Mouse (Mus musculus) layer of hippocampus, postnatal 36 days (tissue): ENCODE measurements around the gene Gpr182. TPM values are rescaled to one million over a fixed set of nuclear protein-coding genes. Genes with fewer than 3 reads are reported as not detected.
"Not testable (repeated sequence)": the region's sequence is repeated elsewhere in the genome, so short reads cannot be mapped to it uniquely, and the experiment has no call there.

Experiments used
- DNase-seq, 2 experiments: peaks; one replicate each; pipeline ENCODE4 v3.0.0; 2022
- total RNA-seq, 2 experiments: library from RNA; stranded (reverse); gene quantifications; 2 replicates each; pipeline ENCODE4 v1.2.3; 2021

The Gpr182 gene
- 1 to 10 TPM; 1.2 to 1.3 TPM for total RNA-seq

DNA sequence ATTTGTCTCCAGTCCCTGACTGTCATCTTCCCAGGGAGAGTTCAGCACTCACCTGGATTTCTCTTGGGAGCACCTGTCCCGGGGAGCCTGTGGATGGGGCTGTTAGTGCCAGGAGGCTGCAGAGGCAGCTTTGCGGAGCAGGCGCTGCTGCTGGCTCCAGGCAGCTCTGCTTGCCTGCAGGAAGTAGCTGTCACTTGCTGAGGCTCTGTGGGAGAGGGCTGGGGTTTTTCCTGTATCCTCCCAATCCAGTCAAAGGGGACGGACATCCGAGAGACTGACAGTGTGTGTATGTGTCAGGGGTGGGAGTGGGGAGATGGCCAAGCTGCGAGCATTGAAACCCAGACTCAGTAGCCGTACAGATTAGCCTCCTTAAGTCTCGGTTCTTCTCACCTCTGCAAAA, at the start of gene Gpr182:
TSS of gene Gpr182 (minus strand) at position 185 of the 400 bp plus-strand sequence.
- DNase-seq: no peak

DNA sequence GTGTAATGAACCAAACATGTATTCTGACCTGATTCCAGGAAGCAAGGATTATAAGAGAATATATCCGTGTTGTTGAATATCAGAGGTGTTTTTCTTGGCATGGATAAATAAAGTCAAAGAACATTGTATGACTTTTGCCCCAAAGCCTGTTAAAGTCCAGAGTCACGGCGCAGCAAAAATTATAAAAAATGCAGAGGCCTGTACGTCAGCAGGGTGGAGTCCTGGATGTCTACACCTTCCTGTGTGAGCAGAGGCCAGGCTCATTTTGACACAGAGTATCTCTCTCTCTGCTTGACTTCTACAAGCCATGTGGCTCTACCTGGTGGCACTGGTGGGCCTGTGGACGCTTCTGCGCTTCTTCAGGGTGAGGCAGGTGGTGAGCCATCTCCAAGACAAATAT, 49.4 kb upstream of the Gpr182 start, which contains the start of gene Rdh16:
TSS of gene Rdh16 (plus strand) at position 262 of the 400 bp plus-strand sequence.
- no peak for DNase-seq

DNA sequence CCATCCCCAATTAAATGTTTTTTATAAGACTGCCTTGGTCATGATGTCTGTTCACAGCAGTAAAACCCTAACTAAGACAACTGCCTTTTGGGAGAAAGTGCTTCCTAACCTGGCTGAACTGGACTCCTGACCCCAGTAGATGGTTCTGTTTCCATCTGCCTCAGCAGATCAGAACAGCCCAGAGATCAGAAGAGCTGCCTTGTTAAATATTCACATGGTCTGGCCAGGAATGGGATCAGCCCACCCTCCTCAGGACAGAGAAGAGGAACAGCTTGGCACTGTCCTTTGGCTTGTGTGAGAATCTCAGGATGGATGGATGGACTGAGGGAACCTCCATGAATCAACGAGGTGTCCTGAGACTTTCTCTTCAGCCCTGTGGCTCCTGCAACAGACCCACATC, 47.8 kb upstream of the Gpr182 start:
- DNase-seq: no peak

DNA sequence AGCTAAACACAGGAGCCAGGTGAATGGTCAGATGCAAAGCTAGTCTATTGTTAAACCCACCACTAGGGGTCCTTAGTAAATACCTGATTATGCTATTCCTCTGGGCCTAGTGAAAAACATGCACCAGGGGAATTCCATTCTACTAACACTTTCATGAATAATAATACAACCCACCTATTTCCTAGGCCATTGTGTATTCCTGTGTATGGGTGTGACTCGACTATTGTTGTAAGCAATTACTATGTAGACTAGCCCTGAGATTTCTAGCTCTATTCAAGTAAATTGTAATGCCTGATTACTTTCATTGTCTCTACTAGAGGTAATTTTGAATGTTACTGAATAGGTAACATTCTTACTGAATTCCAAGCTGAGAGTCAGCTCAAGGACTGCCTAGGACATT, 33.9 kb upstream of the Gpr182 start:
- DNase-seq: not testable (repeated sequence)

DNA sequence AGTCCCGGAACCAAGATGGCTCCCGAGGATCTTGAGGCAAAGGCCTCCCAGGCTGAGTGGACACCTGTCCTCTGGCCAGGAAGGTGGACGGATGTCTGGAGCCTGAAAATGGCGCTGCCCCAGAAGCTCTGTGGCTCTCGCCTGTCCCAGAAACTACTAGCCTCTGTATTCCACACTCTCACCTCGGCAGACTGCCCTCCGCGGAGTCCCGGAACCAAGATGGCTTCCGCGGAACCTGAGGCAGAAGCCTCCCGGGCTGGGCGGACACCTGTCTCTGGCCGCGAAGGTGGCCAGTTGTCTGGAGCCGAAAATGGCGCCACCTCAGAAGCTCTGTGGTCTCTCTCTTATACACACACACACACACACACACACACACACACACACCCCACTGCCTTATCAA, 30.8 kb upstream of the Gpr182 start:
- not testable (repeated sequence) for DNase-seq

DNA sequence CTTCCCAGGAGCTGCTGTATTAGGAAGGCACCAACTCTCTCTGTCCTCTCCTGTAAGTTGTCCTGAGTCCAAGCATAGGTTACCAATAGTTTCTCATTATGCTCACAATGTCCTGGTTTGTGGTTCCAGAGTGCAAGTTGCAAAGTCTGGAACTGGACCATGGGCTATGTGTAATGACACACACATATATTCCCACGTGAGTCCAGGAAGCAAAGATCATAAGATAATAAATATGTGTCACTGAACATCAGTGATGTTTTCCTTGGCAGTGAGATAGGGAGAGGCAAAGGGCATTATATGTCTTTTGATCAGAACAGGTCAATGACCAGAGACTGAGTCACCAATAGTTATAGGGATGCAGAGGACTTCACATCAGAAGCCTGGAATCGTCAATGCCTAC, 24.5 kb upstream of the Gpr182 start, which contains the start of gene Rdh9:
TSS of gene Rdh9 (plus strand) at position 376 of the 400 bp plus-strand sequence.
- no peak for DNase-seq

DNA sequence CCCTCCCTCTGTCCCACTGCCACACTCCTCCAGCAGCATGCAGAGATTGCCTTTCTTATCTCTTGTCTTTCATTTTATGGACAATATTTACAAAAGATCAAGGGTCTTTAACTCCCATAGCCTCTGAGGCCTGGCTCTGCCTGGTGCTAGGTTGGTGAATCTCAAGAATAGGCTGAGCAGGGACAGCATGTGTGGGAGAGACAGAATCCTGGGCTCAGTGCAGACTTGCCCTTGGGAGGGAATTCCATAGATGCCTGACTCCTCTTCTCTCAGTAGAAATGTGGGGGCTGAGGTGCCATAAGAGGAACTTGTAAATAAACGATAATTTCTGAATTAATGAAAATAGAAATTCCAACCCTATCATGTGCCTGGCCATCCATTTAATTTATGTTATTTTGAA, 15.0 kb upstream of the Gpr182 start:
- no peak for DNase-seq

DNA sequence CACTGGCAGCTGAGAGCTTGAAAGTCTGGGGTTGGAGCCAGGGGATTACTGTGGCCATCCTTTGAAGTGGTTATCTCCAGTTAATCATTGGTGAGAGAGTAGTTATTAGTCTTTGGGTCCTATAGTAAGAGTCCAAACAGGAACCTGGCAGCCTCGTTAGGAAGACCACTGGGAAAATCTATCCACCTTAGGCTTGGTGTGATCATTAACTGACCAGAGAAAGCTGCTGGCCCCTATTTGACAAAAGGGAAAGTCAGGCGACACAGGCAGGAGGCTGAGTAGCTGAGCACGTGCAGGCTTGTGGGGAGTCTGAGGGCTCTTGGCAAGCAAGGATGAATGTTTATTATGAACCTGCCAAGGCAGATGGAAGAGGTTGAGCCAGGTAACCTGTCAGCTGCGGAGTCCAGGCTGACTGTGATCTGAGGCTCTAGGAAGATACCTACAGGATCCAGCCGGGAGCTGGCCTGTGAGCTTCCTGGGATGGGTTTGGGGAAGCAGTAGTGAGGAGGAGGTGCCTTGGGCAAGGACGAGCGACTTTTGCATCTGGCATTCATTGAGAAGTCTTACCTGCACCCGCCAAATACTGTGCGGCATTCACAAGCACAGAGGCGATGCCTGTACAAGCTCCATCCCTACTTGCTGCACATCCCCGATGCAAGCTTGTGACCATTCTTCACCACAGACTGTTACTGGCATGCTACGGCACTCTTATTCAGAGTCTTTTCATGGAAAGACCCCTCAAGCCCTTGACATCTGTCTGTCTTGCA, 12.6 kb upstream of the Gpr182 start:
- no peak for DNase-seq

DNA sequence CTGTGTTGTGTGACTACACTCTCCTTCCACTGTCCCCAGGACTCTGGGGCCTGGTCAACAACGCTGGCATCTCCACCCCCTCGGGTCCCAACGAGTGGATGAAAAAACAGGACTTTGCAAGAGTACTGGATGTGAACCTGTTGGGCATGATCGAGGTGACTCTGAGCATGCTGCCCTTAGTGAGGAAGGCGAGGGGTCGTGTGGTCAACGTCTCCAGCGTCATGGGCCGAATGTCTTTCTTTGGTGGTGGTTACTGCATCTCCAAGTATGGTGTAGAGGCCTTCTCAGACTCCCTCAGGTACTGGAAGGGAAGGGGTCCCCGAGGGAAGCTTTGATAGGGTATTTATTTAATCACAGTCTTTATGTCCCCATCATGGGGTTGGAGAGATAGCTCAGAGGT, 11.4 kb upstream of the Gpr182 start:
- not testable (repeated sequence) for DNase-seq

DNA sequence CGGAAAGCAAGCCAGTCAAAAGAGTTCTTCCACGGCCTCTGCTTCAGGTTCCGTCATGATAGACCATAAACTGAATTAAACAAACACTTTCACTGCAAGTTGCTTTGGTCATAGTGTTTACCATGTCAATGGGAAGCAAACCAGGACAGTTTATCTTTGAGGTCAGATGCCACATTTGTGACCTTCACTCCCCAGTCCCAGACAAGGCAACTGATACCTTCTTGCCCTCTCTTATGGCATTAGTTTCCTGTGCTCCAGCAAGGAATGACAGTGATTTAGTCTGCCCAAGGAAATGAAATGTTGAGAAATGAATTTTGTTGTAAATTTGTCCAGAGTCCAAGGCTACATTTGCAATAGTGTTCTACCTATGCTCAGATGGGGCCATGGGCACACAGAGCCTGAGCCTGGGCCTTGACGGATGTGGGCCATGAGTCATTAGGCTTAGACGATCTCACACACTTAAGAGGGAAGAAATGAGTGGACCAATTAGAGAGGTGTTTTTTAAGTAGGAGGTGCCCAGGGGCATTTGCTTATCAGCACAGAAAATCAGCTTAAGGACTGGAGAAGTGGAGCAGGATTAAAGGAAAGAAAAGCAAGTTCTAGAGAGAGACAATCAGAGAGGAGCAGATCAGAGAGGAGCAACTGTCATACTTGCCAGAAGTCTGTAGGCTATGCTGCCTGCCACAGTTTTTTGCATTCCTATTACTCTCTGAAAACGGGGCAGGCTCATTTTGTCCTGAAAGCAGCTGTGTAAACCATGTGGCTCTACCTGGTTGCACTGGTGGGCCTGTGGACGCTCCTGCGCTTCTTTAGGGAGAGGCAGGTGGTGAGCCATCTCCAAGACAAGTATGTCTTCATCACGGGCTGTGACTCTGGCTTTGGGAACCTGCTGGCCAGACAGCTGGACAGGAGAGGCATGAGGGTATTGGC, 7.9 kb upstream of the Gpr182 start, which contains the start of the genes Rdh1 and Rdh16f1:
TSS of gene Rdh1 (plus strand) at position 541 of the 930 bp plus-strand sequence.
TSS of gene Rdh16f1 (plus strand) at position 607 of the 930 bp plus-strand sequence.
- DNase-seq: no peak

DNA sequence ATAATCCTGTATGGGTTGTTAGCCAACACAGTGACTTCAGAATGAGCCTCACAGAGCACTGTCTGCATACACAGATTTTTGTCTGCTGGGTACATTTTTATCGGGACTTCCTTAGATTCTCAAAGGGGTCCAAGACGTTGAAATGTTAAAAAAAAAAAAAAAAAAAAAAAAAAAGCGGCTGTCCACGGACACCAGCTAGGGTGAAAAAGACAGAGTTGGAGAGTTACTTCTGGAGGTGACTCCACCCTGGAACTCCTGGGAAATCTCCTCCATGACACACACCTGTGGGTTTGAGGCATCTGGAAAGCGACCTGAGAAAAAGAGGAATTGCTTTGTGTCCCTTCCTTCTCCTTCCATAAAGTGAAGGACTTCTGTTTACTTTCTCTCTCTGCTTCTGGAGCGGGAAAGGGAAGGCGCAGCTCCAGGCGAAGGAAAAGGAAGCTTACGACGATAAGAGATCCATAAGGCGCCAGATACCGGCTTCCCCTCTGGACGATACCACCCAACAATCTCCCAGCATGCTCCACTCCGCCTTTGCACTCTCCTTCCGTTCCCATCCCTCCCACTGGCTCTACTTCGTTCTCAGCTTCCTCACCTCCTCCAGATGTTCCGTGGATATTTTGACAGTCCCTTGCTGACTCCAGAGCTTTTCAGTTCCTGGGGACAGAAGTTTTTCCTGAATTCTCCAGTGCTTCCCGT, 4.4 kb upstream of the Gpr182 start:
- DNase-seq: no peak

DNA sequence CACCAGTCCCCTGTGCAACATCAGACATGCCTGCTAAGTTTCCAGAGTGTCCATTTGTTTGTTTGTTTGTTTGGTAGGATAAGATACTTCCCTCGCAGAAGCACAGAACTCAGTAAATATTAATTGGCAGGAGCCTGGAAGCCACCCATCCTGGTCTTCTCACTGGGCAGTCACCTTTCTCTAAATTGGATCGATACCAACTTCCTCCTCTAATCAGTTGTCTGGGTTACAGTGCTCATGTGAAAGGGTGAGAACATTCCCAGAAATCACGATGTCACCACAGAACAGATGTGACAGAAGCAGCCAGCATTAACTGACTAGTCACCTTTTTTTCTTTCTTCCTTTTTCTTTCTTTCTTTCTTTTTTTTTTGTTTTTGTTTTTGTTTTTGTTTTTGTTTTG, 3.7 kb upstream of the Gpr182 start:
- DNase-seq: no peak

DNA sequence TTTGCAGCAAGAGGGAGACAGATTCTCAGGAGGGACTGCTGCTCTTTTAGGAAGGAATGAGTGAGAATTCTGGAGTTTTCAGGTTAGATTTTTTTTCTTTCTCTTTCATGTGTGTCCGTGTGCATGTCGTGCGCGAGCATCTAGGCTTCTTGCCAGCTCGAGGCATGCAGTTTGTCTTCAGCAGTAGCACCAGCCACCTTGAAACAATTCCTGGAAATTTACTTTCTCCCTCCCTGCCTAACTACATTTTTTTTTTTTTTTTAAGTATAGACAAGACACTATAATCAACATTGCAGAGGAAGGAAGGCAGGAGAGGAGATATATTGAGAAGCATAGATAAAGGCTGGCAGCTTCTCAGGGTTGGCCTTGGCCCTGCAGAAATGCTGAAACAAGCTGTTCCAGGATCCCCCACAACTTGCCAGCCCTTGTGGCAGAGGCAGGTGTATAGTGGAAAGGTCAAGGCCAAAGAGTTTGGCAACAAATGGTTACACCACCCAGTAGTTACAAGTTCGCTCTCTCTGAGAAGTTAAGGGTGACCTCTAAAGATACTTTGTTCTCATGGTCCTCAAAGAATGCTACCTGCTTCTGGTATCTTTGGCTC, 3.1 kb upstream of the Gpr182 start:
- DNase-seq: no peak

DNA sequence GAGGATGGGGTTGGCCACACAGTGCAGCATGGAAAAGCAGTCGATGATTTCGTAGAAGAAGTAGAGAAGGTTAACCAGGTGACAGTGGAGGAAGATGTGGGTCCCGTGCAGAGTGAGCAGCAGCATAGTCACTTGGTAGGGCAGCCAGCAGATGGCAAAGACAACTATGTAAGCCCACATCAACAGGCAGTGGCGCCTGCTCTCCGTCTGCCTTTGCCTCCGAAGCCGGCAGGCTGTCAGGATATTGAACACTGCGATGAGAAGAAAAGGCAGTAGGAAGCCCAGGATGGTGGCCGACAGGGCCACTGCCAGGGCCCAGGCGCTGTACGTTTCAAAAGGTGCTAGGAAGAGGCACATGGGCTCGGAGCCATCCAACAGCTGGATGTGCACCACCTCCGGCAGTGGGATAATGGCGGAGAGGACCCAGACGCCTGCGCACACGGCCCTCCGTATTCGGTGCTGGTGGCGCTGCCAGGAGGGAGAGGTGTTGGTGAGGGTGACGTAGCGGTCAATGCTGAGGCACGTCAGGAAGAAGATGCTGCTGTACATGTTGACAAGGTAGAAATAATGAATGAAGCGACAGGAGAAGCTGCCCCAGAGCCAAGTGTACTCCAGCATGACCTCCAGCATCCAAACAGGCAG, 1.3 kb downstream of the Gpr182 start:
- peak in 1 of 2 experiments; percentile 36 for DNase-seq

DNA sequence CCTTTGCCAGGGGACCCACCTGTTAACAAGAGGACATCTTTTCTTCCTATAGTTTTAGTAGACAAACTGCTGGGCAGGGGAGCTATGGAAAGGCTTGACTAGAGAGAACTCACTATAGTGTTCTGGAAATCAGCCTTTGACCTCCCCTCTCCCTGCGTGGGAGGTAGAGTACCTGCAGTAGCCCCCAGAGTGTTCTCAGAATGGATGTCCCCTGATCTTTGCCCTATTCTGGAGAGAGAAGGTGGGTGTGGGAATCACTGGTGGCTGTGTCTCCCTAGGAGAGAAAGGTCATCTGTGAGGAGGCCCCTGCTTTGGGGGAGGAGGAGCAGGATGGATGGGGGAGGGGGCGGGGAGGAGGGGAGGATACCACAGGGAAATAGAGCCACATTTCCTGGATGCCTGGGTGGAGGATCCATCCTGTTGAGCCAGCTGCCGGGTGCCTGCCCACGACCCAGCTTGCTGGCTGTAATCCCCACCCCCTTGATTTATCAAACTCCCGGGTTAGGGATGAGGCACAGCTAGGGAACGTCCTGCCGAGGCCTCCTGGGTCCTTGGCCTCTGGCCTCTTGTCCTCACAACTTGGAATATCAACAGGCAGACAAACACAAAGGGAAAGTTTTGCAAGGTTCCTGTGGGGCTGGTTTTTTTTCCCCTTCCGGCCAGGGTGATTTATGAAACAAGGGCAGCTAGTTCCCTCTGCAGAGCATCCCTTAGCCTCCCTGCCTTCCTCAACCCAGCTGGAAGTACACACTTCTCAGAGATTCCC, 2.5 kb downstream of the Gpr182 start:
- DNase-seq: no peak

DNA sequence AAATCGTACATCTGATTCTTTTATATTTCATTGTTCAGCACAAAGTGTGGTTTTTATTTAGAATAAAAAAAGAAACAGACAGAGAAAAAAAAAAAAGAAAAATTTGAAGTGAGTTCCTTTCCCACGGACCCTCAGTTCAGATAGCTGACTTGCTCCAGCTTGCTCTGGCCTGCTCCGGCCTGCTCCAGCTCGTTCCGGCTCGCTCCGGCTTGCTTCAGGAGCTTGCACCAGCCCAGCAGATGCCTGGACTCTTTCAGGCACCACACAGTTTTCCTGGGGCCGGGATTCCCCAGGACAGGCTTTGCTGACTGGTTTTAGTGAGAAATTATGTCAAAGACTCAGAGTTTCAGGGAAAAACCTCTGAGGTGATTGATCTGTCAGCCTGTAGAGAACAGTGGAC, 4.3 kb downstream of the Gpr182 start:
- no peak for DNase-seq

DNA sequence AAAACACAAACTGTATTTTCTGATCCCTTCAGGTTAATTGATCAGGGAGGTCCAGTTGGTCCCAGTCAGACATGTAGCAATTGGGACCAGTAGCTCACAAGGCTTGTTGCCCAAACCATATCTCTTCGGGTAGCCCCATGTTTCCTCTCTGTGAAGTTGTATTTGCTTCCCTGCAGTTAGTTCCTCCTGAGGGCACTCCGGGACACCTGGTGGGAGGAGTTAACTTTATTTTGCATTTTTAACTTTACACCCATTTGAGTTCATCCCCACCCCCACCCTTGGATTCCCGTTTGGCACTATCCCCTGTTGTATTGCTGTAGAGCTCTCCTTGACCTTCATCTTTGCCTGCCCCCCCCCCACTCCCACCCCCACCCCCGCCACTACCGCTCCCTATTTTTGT, 5.6 kb downstream of the Gpr182 start:
- DNase-seq: no peak

DNA sequence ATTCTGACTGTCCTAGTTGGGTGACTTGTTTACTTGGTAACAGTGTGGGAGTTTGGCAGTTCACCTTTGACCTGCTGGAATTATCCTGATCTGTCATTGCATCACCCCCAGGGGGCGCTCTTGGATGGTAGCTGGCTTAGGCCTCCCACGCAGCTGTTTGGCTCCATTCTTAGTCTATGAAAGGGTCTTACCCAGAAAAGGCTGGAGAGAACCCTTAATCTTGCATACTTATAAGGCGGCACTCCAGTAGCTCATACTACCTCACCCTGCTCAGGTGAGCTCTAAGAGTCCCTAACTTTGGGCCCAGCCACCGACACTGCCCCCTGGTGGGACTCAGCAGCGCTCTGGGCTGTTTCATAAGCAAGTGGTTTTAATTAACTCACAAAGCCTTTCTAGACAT, 6.9 kb downstream of the Gpr182 start:
- DNase-seq: no peak

DNA sequence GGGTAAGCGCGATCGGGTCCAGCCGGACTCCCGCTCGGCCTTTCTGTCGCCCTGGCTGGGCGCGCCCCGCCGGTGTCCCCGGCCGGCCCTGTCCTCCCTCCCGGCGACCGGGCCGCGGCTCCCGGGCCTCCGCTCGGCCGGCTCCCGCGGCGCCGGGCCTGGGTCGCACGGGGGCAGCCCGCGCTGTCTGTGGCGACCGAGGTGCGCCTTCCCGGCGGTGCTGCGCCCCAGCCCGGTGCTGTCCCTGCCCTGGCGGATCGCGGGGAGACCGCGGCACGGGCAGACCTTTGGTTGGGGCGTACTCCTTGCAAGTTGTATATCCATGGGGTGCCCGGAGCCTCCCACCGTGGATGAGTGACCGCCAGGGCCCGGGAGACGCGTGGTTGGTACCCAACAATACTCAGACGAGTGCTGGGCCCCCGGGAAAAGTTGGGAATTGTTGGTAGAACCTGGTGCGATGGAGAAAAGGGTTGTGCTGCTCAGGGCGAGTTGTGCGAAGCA, 11.8 kb downstream of the Gpr182 start:
- no peak for DNase-seq

DNA sequence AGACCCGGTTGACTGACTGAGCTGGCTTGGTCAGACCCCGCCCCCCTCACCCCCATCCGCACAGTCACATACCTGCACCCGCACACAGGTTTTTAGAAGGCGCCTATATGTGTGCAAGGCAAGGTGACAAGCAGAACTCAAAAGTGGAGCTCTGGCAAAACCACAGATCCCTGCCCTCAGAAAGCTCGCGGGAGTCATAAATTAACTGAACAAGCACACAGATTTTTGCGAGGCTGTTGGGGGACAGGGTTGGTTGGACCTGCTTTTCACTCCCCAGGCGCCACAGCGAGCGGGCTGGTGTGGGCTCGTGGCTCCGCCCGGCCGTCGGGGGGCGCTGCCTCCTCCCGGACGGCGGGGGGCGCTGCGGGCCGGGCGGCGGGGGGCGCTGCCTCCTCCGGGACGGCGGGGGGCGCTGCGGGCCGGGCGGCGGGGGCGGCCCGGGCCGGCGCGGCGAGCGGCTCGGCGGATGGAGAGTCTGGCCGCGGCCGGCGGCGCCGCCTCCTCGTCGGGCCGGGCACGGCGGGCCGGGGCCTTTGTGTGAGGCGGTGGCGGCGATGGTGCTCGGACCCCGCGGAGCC, 12.4 kb downstream of the Gpr182 start, which contains the start of gene Zbtb39:
TSS of gene Zbtb39 (plus strand) at position 456 of the 578 bp plus-strand sequence.
- peak; percentile 71 to 73 for DNase-seq
